Mouse (Mus musculus): Measurements from ENCODE around the gene Gm20388.

DNA sequence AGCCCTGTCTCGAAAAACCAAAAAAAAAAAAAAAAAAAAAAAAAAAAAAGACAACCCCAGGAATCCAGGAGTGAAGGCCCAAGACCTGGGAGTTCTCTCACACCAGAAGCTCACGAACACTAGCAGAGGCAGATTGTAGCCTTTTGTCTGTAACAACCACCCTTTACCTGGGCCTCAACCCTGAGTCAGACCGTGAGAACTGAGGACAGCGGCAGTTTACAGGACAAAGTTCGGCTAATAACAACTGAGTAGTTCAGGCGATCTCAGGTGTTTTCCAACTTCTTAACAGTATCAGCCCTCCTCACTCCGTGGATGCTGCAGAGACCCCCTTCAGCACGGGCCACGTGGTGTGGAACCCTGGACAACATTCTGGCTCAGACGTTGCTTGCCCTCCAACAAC lies 2676.1 kb downstream of the Gm20388 start:
- TF ChIP-seq CTCF (IDR thresholded peaks at IDR 0.05; ENCODE audit: low read depth) = no peak
- no peak for TF ChIP-seq EP300 (IDR thresholded peaks at IDR 0.05; ENCODE audit: low read depth)
